Mouse (Mus musculus) MEL (cell line): ENCODE data around the gene Rec8. TPM values are rescaled to one million over a fixed set of nuclear protein-coding genes. Genes with fewer than 3 reads are reported as not detected.

ENCODE experiments used
- DNase-seq: peaks from one replicate; pipeline ENCODE4 v3.0.0; 2011; ENCODE audit warnings: low read depth, low spot score
- H3K27ac ChIP-seq: 2 replicates; pipeline ENCODE4 v1.5.1; 2012; ENCODE audit warnings: low read depth, mild to moderate bottlenecking, control low read depth, low read length, moderate library complexity; ENCODE audit not compliant: control insufficient read depth
- H3K27me3 ChIP-seq, 2 experiments: fragments of 150-350 bp in 1 of 2; sonication (generic) in 1 of 2; 2 replicates each; pipeline ENCODE4 v1.6.1; 2012; ENCODE audit warnings: low read length in 2 of 2, mild to moderate bottlenecking in 2 of 2, improper control_type of control experiment in 1 of 2, moderate library complexity in 1 of 2; ENCODE audit not compliant: insufficient read depth in 2 of 2, control insufficient read depth in 1 of 2
- H3K36me3 ChIP-seq, 2 experiments: 2 replicates each; pipeline ENCODE4 v1.6.1; 2012 to 2014; ENCODE audit warnings: low read length in 2 of 2, improper control_type of control experiment in 1 of 2, inconsistent platforms in 1 of 2, mild to moderate bottlenecking in 1 of 2; ENCODE audit not compliant: insufficient read depth in 2 of 2, control insufficient read depth in 1 of 2
- H3K4me1 ChIP-seq, 2 experiments: fragments of 150-350 bp in 1 of 2; sonication (generic) in 1 of 2; 2 replicates each; pipeline ENCODE4 v1.6.1; 2012; ENCODE audit warnings: low read length in 2 of 2, improper control_type of control experiment in 1 of 2, mild to moderate bottlenecking in 1 of 2; ENCODE audit not compliant: insufficient read depth in 2 of 2, control insufficient read depth in 1 of 2
- H3K4me3 ChIP-seq, 2 experiments: fragments of 150-350 bp in 1 of 2; sonication (generic) in 1 of 2; 2 replicates each; pipeline ENCODE4 v1.5.1; 2012; ENCODE audit warnings: low read depth in 2 of 2, low read length in 2 of 2, mild to moderate bottlenecking in 2 of 2, moderate library complexity in 2 of 2, control low read depth in 1 of 2, improper control_type of control experiment in 1 of 2; ENCODE audit not compliant: control insufficient read depth in 1 of 2, insufficient read depth in 1 of 2
- H3K79me2 ChIP-seq: 2 replicates; pipeline ENCODE4 v1.6.1; 2012; ENCODE audit warnings: mild to moderate bottlenecking, low read length, moderate library complexity; ENCODE audit not compliant: control insufficient read depth, poor library complexity, insufficient read depth
- H3K9ac ChIP-seq: 2 replicates; pipeline ENCODE4 v1.6.1; 2012; ENCODE audit warnings: low read depth, mild to moderate bottlenecking, control low read depth, low read length, moderate library complexity; ENCODE audit not compliant: control insufficient read depth, poor library complexity, severe bottlenecking
- H3K9me3 ChIP-seq: fragments of 150-350 bp; sonication (generic); replicated peaks from 2 replicates; pipeline ENCODE4 v1.6.1; 2012; ENCODE audit warnings: mild to moderate bottlenecking, low read length, improper control_type of control experiment, moderate library complexity; ENCODE audit not compliant: insufficient read depth
- CHD1 ChIP-seq: IDR thresholded peaks from 2 replicates; pipeline ENCODE4 v1.6.1; 2012; ENCODE audit warnings: low read depth, mild to moderate bottlenecking, inconsistent platforms, low read length, improper control_type of control experiment
- CHD2 ChIP-seq: IDR thresholded peaks from 2 replicates; pipeline ENCODE4 v1.6.1; 2011; ENCODE audit warnings: low read length, improper control_type of control experiment
- CTCF ChIP-seq, 3 experiments: IDR thresholded peaks in 2 of 3; conservative IDR thresholded peaks in 1 of 3; 2 replicates each; pipeline ENCODE4 v1.5.1; 2011 to 2012; ENCODE audit warnings: low read length in 3 of 3, low read depth in 2 of 3, mild to moderate bottlenecking in 2 of 3, improper control_type of control experiment in 1 of 3, inconsistent platforms in 1 of 3, mixed read lengths in 1 of 3, moderate library complexity in 1 of 3; ENCODE audit not compliant: control insufficient read depth in 1 of 3, insufficient read depth in 1 of 3, poor library complexity in 1 of 3, severe bottlenecking in 1 of 3
- ELF1 ChIP-seq: IDR thresholded peaks from 2 replicates; pipeline ENCODE4 v1.6.1; 2014; ENCODE audit warnings: low read depth, mild to moderate bottlenecking, inconsistent platforms, low read length, improper control_type of control experiment, moderate library complexity
- EP300 ChIP-seq, 2 experiments: IDR thresholded peaks; 2 replicates each; pipeline ENCODE4 v1.6.1; 2011; ENCODE audit warnings: improper control_type of control experiment in 2 of 2, low read length in 2 of 2, low read depth in 1 of 2, mild to moderate bottlenecking in 1 of 2
- ETS1 ChIP-seq: IDR thresholded peaks from 2 replicates; pipeline ENCODE4 v1.6.1; 2012; ENCODE audit warnings: low read depth, mild to moderate bottlenecking, inconsistent platforms, low read length, improper control_type of control experiment, moderate library complexity
- GABPA ChIP-seq: IDR thresholded peaks from 2 replicates; pipeline ENCODE4 v1.6.1; 2012; ENCODE audit warnings: low read depth, mild to moderate bottlenecking, inconsistent platforms, low read length, improper control_type of control experiment, moderate library complexity
- GATA1 ChIP-seq: IDR thresholded peaks from 2 replicates; pipeline ENCODE4 v1.6.1; 2011; ENCODE audit warnings: low read depth, low read length, improper control_type of control experiment
- HCFC1 ChIP-seq: IDR thresholded peaks from 2 replicates; pipeline ENCODE4 v1.6.1; 2012; ENCODE audit warnings: low read depth, mild to moderate bottlenecking, inconsistent platforms, low read length, improper control_type of control experiment, moderate library complexity
- MAFK ChIP-seq: IDR thresholded peaks from 2 replicates; pipeline ENCODE4 v1.6.1; 2011; ENCODE audit warnings: low read depth, mild to moderate bottlenecking, low read length, improper control_type of control experiment, borderline replicate concordance
- MAX ChIP-seq: IDR thresholded peaks from 2 replicates; pipeline ENCODE4 v1.6.1; 2011; ENCODE audit warnings: low read length, improper control_type of control experiment
- MAZ ChIP-seq: IDR thresholded peaks from 2 replicates; pipeline ENCODE4 v1.6.1; 2012; ENCODE audit warnings: low read depth, mild to moderate bottlenecking, inconsistent platforms, low read length, improper control_type of control experiment
- MXI1 ChIP-seq: IDR thresholded peaks from 2 replicates; pipeline ENCODE4 v1.6.1; 2011; ENCODE audit warnings: mild to moderate bottlenecking, low read depth, low read length, improper control_type of control experiment
- MYC ChIP-seq: IDR thresholded peaks from 2 replicates; pipeline ENCODE4 v1.6.1; 2011; ENCODE audit warnings: low read depth, mild to moderate bottlenecking, low read length, improper control_type of control experiment, moderate library complexity
- NELFE ChIP-seq: IDR thresholded peaks from 2 replicates; pipeline ENCODE4 v1.6.1; 2011; ENCODE audit warnings: low read depth, low read length, improper control_type of control experiment
- NRF1 ChIP-seq: IDR thresholded peaks from 2 replicates; pipeline ENCODE4 v1.6.1; 2014; ENCODE audit warnings: low read depth, mild to moderate bottlenecking, inconsistent platforms, low read length, improper control_type of control experiment, moderate library complexity; ENCODE audit not compliant: poor library complexity, insufficient read depth, severe bottlenecking
- POLR2A ChIP-seq, 2 experiments: IDR thresholded peaks; 2 replicates each; pipeline ENCODE4 v1.6.1; 2011 to 2012; ENCODE audit warnings: low read length in 2 of 2, mild to moderate bottlenecking in 2 of 2, control low read depth in 1 of 2, improper control_type of control experiment in 1 of 2, low read depth in 1 of 2, moderate library complexity in 1 of 2; ENCODE audit not compliant: control insufficient read depth in 1 of 2, insufficient read depth in 1 of 2, poor library complexity in 1 of 2
- RAD21 ChIP-seq: IDR thresholded peaks from 2 replicates; pipeline ENCODE4 v1.6.1; 2011; ENCODE audit warnings: mild to moderate bottlenecking, low read depth, low read length, improper control_type of control experiment
- RCOR1 ChIP-seq: IDR thresholded peaks from 2 replicates; pipeline ENCODE4 v1.6.1; 2012; ENCODE audit warnings: low read depth, mild to moderate bottlenecking, inconsistent platforms, low read length, improper control_type of control experiment
- SIN3A ChIP-seq: IDR thresholded peaks from 2 replicates; pipeline ENCODE4 v1.6.1; 2012; ENCODE audit warnings: low read length, improper control_type of control experiment, inconsistent platforms
- SMC3 ChIP-seq: IDR thresholded peaks from 2 replicates; pipeline ENCODE4 v1.6.1; 2011; ENCODE audit warnings: low read depth, low read length, improper control_type of control experiment
- TAL1 ChIP-seq: IDR thresholded peaks from 2 replicates; pipeline ENCODE4 v1.6.1; 2012; ENCODE audit warnings: mild to moderate bottlenecking, inconsistent platforms, low read length, moderate library complexity, mixed read lengths
- UBTF ChIP-seq: IDR thresholded peaks from 2 replicates; pipeline ENCODE4 v1.6.1; 2012; ENCODE audit warnings: low read depth, mild to moderate bottlenecking, inconsistent platforms, low read length, improper control_type of control experiment, moderate library complexity, borderline replicate concordance; ENCODE audit not compliant: insufficient read depth
- USF2 ChIP-seq, 2 experiments: IDR thresholded peaks; 2 replicates each; pipeline ENCODE4 v1.6.1; 2011 to 2012; ENCODE audit warnings: improper control_type of control experiment in 2 of 2, low read length in 2 of 2, borderline replicate concordance in 1 of 2, inconsistent platforms in 1 of 2, low read depth in 1 of 2, mild to moderate bottlenecking in 1 of 2; ENCODE audit not compliant: insufficient read depth in 1 of 2
- ZNF384 ChIP-seq: IDR thresholded peaks from 2 replicates; pipeline ENCODE4 v1.6.1; 2012; ENCODE audit warnings: low read depth, mild to moderate bottlenecking, inconsistent platforms, low read length, improper control_type of control experiment
- polyA plus RNA-seq, 2 experiments: library from polyadenylated mRNA; stranded (reverse) in 1 of 2; unstranded in 1 of 2; fragments of >175 nt in 1 of 2; fragments of >200 nt in 1 of 2; gene quantifications; 2 replicates each; pipeline versions ENCODE4 v1.2.1 to v1.2.4; 2012; ENCODE audit warnings: low replicate concordance in 2 of 2, low read depth in 1 of 2; ENCODE audit not compliant: insufficient read length in 2 of 2, insufficient read depth in 1 of 2, missing spikeins in 1 of 2
- total RNA-seq: library from RNA; depleted of rRNA; stranded (reverse); fragments of 300-350 nt; gene quantifications from 2 replicates; pipeline ENCODE4 v1.2.3, GENCODE M21; 2012

Gene Rec8
- total and polyA plus RNA-seq, 3 experiments, result 1.5 to 2.5 TPM; not detected in 1

DNA sequence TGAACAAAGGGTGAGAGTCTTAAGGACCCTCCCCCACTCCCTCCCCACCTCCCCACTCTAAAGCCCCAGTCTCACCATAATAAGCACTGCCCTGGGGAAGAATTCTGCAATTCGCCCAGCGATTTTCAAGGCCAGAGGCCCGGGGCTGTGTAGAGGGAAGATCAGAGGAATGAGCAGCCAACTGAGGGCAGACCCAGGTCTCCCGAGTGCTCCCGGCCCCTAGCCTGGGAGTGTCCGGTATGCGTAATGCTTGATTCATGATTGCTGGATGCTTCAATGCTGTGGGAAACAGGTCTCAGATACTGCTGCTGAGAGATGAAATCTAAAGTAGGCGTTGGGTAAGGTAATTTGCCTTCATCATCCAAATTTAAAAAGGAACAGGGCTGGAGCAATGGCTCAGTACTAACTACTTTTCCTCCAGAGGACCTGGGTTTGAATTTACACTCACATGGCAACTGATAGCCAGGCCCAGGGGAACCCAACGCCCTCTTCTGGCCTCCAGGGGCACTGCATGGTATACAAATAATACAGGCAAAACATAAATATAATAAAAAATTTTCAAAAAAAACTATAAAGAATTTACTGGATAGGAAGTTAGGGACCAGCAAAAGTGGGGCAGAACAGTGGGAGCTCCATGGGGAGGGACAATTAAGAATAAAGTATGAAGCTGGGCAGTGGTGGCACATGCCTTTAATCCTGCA, 35.7 kb upstream of the Rec8 start (continued):
- TF ChIP-seq NRF1 (no peak), NELFE (no peak), CHD2 (no peak), MAFK (no peak), HCFC1 (no peak), MAX (no peak), ELF1 (no peak), TAL1 (no peak), MXI1 (no peak), POLR2A (IDR thresholded peaks at IDR 0.05; ENCODE audit: control insufficient read depth in 1 of 2, insufficient read depth in 1 of 2, low read depth in 1 of 2, low read length in 2 of 2, poor library complexity in 1 of 2) (no peak), RAD21 (peak; percentile 11; the same call in 1 of the 2 replicates), SMC3 (no peak)

DNA sequence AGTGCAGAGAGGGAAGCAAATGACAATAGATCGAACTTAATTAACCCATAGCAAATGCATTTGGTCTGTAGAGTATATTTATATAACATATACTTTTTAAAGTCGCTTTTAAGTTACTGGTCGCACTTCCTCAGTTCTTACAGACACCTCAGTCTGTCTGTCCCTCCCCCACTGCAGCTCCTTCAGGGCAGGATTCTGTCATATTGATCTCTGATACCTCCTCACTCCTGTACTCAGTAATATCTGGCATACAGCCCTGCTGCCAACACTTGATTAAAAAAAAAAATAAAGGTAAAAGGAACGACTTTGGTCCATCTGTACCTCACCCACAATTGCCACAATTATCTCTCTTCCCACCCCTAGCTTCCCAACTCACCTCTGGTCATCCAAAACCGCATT, 33.5 kb upstream of the Rec8 start:
- peak; percentile 46 for DNase-seq
- H3K79me2 ChIP-seq, result peaks cover 8% of the 10 kb centered on the region
- H3K27me3 ChIP-seq, result no peaks in the 10 kb centered on the region
- H3K9ac ChIP-seq, result peak overlapping the region; percentile 58
- H3K36me3 ChIP-seq, result peaks cover 0 to 34% of the 10 kb centered on the region in 2 experiments; a peak in 2 of 4 replicates
- H3K9me3 ChIP-seq, result no peaks in the 10 kb centered on the region
- peak overlapping the region; percentile 100 for H3K27ac ChIP-seq
- H3K4me3 ChIP-seq, result peak overlapping the region; percentile 78 to 82
- H3K4me1 ChIP-seq, result peaks cover 3 to 31% of the 10 kb centered on the region in 2 experiments
- no peak for TF ChIP-seq NELFE
- 0 out of 2 replicates have a peak, but pooled peaks have one; percentile 68 for TF ChIP-seq CHD1

DNA sequence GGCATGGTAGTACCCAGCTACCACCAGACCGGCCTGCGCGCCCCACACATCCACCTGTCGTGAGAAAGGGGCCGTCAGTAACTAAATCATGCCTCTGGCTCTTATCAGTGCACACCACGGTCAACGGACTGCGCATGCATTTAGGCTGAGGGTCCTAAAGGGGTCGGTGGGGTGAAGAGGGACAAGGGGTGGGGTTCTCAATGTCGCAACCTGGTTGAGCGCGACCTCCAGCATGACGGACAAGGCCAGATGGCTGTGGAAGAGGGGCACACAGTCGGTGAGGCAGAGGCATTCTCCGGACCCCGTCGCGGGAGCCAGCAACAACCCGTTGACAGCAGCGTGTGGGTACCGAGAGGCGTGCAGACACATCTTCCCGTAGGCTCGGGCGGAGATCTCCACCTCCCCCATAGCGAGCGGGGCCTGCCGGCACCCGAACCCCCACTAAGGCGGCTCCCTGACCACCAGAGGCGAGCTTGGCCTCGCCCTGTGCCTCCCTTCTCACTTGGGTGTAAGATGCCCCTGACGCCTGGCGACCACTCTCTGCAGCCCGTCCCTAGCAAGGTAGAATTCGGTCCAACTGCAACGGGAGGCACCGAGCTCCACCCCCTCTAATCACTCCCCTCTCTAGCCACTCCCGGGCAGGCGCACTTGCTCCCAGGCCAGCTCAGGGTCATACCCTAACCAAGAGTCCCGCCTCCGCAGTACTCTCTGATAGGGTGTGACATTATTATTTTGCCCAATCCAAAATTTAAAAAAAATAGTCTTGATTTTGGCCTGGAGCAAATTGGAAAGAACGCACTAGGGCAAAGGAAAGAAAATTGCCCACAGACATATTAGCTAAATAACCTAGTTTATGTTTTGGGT, 32.9 kb upstream of the Rec8 start, which contains the start of gene Emc9:
Gene Emc9, minus strand, starts transcription at position 601 of the 864 bp plus-strand sequence.
- Histone ChIP-seq H3K9me3 (no peaks in the 10 kb centered on the region), H3K27ac (peak within 1 kb of the TSS; percentile 100), H3K9ac (peak within 1 kb of the TSS; percentile 73), H3K79me2 (peaks cover 12% of the 10 kb centered on the region), H3K4me3 (peak within 1 kb of the TSS; percentile 78 to 82), H3K36me3 (peaks cover 0 to 34% of the 10 kb centered on the region in 2 experiments; a peak in 2 of 4 replicates), H3K27me3 (no peaks in the 10 kb centered on the region), H3K4me1 (peaks cover 3 to 37% of the 10 kb centered on the region in 2 experiments)
- DNase-seq, result peak; percentile 96
- TF ChIP-seq CHD2 (no peak), UBTF (no peak; the same call in 1 of the 2 replicates), EP300 (IDR thresholded peaks at IDR 0.05; ENCODE audit: low read depth in 1 of 2, low read length in 2 of 2) (peak in 1 of 2 experiments; percentile 51; a peak in 1 of 4 replicates), GABPA (no peak), MAX (peak; percentile 64; the same call in 1 of the 2 replicates), CTCF (IDR thresholded peaks at IDR 0.05 in 2 of 3, conservative IDR thresholded peaks at IDR 0.05 in 1 of 3; ENCODE audit: control insufficient read depth in 1 of 3, insufficient read depth in 1 of 3, low read depth in 2 of 3, low read length in 3 of 3, poor library complexity in 1 of 3, severe bottlenecking in 1 of 3) (no peak), ZNF384 (peak; percentile 74), GATA1 (peak; percentile 49; the same call in 1 of the 2 replicates), RCOR1 (peak; percentile 57; the same call in 1 of the 2 replicates), ETS1 (0 out of 2 replicates have a peak, but pooled peaks have one; percentile 6), MAZ (no peak), NELFE (peak; percentile 66), POLR2A (IDR thresholded peaks at IDR 0.05; ENCODE audit: control insufficient read depth in 1 of 2, insufficient read depth in 1 of 2, low read depth in 1 of 2, low read length in 2 of 2, poor library complexity in 1 of 2) (peak in 1 of 2 experiments; percentile 78; a peak in 2 of 4 replicates), USF2 (IDR thresholded peaks at IDR 0.05; ENCODE audit: borderline replicate concordance in 1 of 2, insufficient read depth in 1 of 2, low read depth in 1 of 2, low read length in 2 of 2) (no peak), SIN3A (peak; percentile 62), MYC (no peak), NRF1 (peak; percentile 80)
